Mouse (Mus musculus): Measurements from ENCODE around the gene Nfkbie. TPM values are rescaled to one million over a fixed set of nuclear protein-coding genes. Genes with fewer than 3 reads are reported as not detected.

Nfkbie gene
- polyA plus RNA-seq, 1 experiment from 2014 or later = 9.5 TPM

DNA sequence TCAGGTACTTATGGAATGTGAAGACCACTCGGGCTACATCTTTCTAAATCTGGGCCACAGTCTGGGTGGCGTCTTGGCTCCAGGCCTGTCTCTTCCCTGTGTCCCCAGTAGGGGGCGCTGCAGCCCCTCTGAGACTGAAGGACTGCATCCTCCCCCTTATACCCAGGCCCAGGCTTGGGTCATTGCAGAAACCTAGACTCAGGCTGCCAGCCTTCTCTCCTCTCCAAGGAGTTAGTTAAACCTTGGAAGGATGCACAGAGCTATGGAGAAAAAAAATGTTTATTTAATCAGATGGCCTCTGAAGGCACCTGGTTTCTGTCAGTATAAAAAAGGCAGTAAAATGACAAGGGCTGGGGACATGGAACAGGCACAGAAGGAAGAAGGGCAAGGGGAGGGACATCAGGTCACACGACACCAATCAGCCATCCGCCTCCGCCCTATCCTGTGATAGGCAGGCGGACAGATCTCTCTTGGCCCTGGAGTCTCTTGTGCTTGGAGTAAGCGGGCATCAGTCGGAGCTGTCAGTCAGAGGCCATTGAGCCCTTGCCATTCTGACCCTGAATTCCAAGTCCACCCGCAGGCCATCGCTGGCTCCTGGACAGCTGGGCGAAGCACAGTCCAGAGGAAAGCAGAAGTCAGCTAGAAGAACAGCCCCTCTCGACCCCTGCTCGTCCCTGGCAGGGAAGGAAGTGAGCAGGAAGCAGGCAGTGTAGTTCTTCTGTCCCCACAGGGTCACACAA lies 29.6 kb downstream of the Nfkbie start:
- no peaks in the 10 kb centered on the region for H3K27me3 ChIP-seq
- peak; percentile 98 for TF ChIP-seq CTCF (IDR thresholded peaks at IDR 0.05)
- POLR2A ChIA-PET = interaction anchor here (0.7 to 1.2 kb wide), 5 partner anchors 8 to 70 kb away, joined by 3 to 8 read pairs (median 3); partner anchors contain the start of gene Hsp90ab1
- CTCF ChIA-PET = interaction anchor here (0.7 to 6.9 kb wide), 15 partner anchors 9 to 103 kb away, joined by 3 to 76 read pairs (median 4); no protein-coding TSS in a partner anchor
- DNase-seq (ENCODE audit: low read depth, low spot score) (no peak), ATAC-seq (peak; percentile 17)
- in situ Hi-C loops (cut with MboI; ENCODE audit: low pct_unique_long_range_greater_than_20kb) = loop anchor here (5.0 kb wide), 2 partner anchors 42 to 137 kb away; no protein-coding TSS in a partner anchor

DNA sequence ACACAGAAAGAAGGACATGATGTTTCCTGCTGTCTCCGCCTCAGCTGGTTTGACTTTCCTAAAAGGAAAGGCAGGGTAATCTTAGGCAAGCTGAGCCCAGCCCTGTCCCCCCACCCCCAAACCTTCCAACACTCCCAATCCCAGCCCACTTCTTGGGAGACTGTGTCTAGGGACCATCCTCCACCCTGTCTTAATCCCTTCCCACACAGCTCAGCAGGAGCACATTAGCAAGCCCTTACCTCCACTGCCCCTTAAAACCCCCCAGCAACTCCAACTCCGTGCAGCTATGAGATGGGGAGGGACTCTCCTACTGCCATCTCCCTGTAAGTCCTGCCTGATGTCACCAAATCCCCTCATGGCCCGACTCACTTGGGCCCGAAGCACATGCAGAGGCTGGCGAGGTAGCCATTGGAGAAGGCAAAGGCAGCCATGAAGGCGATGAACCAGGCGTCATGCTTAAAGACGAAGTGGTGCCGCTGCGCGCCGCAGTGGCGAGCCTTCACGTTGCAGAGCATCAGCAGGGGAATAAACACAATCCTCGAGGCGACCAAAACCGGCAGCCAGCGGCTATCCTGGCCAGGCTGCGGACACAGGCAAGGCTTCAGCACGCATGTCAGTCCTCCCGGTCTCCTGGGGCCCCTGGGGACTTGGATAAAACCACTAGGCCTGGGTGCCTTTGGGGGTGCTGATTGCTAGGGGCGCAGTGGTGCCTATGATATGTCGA lies 30.4 kb downstream of the Nfkbie start:
- ChIA-PET POLR2A (interaction anchor here (0.6 to 1.1 kb wide), 2 partner anchors 8 to 12 kb away, joined by 3 to 8 read pairs; no protein-coding TSS in a partner anchor), CTCF (interaction anchor here (1.2 to 6.9 kb wide), 8 partner anchors 8 to 56 kb away, joined by 3 to 76 read pairs (median 8); no protein-coding TSS in a partner anchor)
- in situ Hi-C loops (cut with MboI; ENCODE audit: low pct_unique_long_range_greater_than_20kb) = loop anchor here (5.0 kb wide), 2 partner anchors 41 to 136 kb away; no protein-coding TSS in a partner anchor
- ATAC-seq (no peak), DNase-seq (ENCODE audit: low read depth, low spot score) (no peak)
- no peaks in the 10 kb centered on the region for H3K27me3 ChIP-seq
- TF ChIP-seq CTCF (IDR thresholded peaks at IDR 0.05) = no peak

DNA sequence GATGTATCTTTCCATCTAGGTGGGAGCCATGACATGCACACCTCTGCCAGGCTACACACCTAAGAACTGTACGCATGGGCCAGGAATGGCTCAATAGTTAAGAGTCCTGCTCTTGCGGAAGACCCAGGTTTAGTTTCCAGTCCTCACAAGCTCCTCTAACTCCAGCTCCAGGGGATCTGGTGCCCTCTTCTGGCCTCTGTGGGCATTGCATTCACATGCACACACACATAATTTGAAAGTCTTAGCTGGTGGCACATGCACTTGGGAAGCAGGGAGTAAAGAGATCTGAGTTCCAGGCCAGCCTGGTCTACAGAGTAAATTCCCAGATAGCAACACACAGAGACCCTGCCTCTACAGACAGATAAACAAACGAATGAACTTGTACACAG lies 30.9 kb downstream of the Nfkbie start:
- no peaks in the 10 kb centered on the region for H3K27me3 ChIP-seq
- ChIA-PET CTCF (interaction anchor here (0.9 to 6.9 kb wide), 5 partner anchors 10 to 56 kb away, joined by 3 to 76 read pairs (median 4); no protein-coding TSS in a partner anchor), POLR2A (interaction anchor here (1.0 kb wide), 1 partner anchor 51 kb away, joined by 3 read pairs; no protein-coding TSS in a partner anchor)
- ATAC-seq = no peak
- in situ Hi-C loops (cut with MboI; ENCODE audit: low pct_unique_long_range_greater_than_20kb) = loop anchor here (5.0 kb wide), 2 partner anchors 41 to 136 kb away; no protein-coding TSS in a partner anchor
- DNase-seq (ENCODE audit: low read depth, low spot score) = no peak
- no peak for TF ChIP-seq CTCF (IDR thresholded peaks at IDR 0.05)

DNA sequence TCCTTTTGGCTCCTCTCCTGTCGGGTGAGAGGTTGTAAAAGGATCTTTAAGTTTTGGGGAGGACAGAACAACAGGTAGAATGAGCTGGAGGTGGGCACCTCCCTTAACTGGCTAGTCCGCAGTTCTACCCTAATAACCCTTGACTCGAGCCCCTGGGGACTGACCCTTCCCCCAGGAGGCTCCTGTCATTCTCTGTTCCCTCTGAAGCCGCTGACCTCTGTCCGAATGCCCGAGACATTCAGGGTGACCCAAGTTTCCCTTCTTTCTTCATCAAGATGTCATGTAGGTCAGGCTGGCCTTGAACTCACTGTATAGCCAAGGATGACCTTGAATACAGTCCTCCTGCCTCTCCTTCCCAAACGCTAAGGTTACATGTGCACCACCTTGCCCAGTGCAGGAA lies 32.9 kb downstream of the Nfkbie start:
- in situ Hi-C loops (cut with MboI; ENCODE audit: low pct_unique_long_range_greater_than_20kb) = loop anchor here (5.0 kb wide), 2 partner anchors 39 to 134 kb away; no protein-coding TSS in a partner anchor
- ChIA-PET CTCF (interaction anchor here (1.0 kb wide), 1 partner anchor 23 kb away, joined by 4 read pairs; no protein-coding TSS in a partner anchor), POLR2A (no interaction called here)

DNA sequence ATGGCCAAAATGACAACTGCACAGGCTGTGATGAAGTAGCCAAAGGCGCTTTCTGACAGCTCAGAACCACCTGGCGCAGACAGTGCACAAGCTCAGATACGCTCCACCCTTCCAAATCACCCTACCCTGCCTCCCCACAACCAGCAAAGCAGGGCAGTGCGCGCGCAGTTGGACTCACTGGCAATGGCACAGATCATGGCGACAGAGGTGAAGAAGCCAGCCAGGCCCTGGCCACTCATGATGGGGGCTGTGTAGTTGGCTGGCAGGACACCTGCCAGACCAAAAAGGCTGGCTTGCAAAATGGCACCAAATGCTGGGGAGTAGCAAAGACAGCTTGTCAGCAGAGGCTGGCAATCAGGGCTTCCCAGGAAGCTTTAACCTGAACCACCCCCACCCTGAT lies 33.7 kb downstream of the Nfkbie start:
- POLR2A ChIA-PET = no interaction called here
- TF ChIP-seq CTCF (IDR thresholded peaks at IDR 0.05) = no peak
- ATAC-seq (no peak), DNase-seq (ENCODE audit: low read depth, low spot score) (no peak)
- no peaks in the 10 kb centered on the region for H3K27me3 ChIP-seq
- CTCF ChIA-PET = interaction anchor here (1.0 kb wide), 1 partner anchor 22 kb away, joined by 4 read pairs; no protein-coding TSS in a partner anchor
- in situ Hi-C loops (cut with MboI; ENCODE audit: low pct_unique_long_range_greater_than_20kb) = loop anchor here (5.0 kb wide), 2 partner anchors 38 to 133 kb away; no protein-coding TSS in a partner anchor

More for the DNA sequence above, 32.9 kb downstream of the Nfkbie start:
- DNase-seq (ENCODE audit: low read depth, low spot score) = no peak
- TF ChIP-seq CTCF (IDR thresholded peaks at IDR 0.05) = no peak
- no peak for ATAC-seq
- H3K27me3 ChIP-seq = no peaks in the 10 kb centered on the region

DNA sequence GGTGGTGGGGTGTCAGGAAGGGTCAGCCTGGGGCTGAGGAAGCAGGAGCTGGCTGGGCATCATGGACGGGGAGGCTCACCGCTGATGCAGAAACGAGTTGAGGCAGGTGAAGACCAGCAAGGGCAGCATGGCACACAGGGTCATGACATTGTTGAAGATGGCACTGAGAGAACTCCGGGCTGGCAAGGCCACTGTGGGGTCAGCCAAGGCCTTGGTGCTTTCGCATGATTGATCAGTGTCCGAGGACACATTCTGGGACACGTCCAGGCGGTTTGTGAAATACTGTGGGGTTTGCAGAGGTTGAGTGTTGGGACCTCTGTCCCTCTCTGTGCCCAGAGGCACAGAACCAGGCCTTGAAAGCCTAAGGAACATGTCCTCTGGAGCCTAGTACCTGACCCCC lies 34.3 kb downstream of the Nfkbie start:
- ChIA-PET CTCF (no interaction called here), POLR2A (no interaction called here)
- no peak for TF ChIP-seq CTCF (IDR thresholded peaks at IDR 0.05)
- no peaks in the 10 kb centered on the region for H3K27me3 ChIP-seq
- ATAC-seq (no peak), DNase-seq (ENCODE audit: low read depth, low spot score) (no peak)
- in situ Hi-C loops (cut with MboI; ENCODE audit: low pct_unique_long_range_greater_than_20kb) = loop anchor here (5.0 kb wide), 2 partner anchors 37 to 132 kb away; no protein-coding TSS in a partner anchor

DNA sequence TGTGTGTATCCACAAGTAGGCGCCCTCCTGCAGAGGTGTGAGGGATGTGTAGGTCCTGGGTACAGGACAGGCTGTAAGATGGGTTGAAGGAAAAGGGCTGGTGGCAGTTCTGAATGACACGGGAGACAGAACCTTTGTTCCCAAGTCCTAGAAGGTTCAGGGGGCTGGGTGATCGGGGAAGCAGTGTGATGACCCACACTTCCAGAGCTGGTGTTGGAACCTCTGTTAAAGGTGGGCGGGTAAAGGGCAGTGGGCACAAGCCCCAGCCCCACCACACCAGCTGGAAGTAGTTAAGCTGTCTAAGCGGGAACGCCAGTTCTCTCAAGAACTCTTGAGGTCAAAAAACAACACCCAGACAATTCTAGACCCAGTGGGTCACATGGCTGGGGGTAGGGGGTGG lies 34.9 kb downstream of the Nfkbie start:
- in situ Hi-C loops (cut with MboI; ENCODE audit: low pct_unique_long_range_greater_than_20kb) = no loop called here
- DNase-seq (ENCODE audit: low read depth, low spot score) (no peak), ATAC-seq (no peak)
- no peak for TF ChIP-seq CTCF (IDR thresholded peaks at IDR 0.05)
- H3K27me3 ChIP-seq = no peaks in the 10 kb centered on the region
- POLR2A ChIA-PET = no interaction called here
- CTCF ChIA-PET = interaction anchor here (0.7 to 1.4 kb wide), 3 partner anchors 9 to 65 kb away, joined by 3 to 4 read pairs (median 3); no protein-coding TSS in a partner anchor

DNA sequence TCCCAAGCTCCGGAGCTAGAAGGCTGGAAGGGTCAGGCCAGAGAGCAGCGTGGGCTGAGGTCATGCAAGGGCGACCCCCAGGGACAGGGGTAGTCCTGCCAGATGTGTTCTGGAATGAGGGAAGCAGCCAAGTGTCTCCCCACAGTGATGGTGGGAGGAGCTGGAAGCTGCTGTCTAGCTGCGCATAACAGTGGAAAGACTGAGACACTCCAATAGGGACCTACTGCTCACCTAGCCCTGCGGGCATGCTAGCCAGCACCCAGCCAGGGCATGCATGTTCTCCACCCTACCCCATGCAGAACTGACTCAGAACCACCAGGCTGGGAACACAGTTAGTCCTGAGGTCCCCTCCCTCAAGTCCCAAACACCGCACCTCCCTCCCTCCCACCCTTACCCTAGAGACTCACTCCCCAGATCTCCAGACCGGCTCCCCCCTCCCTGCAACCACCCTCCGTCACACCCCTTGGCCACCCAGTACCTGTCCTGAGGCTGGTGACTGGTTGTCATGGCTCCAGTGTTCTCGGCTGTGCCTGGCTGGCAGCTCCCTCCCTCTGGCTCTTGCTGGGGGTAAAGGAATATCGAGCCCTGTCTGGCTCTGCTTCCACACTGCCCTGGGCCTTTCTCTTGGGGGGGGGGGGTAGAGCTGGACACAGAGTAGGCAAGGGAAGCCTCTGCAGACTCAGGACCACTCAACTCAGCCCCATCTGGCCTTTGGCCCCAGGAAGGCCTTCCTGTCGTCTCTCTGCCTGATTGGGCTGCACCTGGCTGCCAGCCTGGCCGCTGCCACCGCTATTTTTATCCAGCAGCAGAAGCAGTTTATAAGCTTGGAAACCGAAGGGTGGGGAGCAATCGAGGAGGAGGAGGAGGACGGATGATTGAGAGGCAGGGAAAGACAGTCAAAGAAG lies 36.5 kb downstream of the Nfkbie start:
- in situ Hi-C loops (cut with MboI; ENCODE audit: low pct_unique_long_range_greater_than_20kb) = no loop called here
- no peaks in the 10 kb centered on the region for H3K27me3 ChIP-seq
- ATAC-seq = no peak
- CTCF ChIA-PET = interaction anchor here (0.8 to 1.4 kb wide), 3 partner anchors 18 to 63 kb away, joined by 3 to 4 read pairs (median 3); no protein-coding TSS in a partner anchor
- no peak for DNase-seq (ENCODE audit: low read depth, low spot score)
- no peak for TF ChIP-seq CTCF (IDR thresholded peaks at IDR 0.05)
- POLR2A ChIA-PET = interaction anchor here (0.5 kb wide), 1 partner anchor 17 kb away, joined by 4 read pairs; no protein-coding TSS in a partner anchor

Measured in Patski (cell line).